In the genomic region with DNA sequence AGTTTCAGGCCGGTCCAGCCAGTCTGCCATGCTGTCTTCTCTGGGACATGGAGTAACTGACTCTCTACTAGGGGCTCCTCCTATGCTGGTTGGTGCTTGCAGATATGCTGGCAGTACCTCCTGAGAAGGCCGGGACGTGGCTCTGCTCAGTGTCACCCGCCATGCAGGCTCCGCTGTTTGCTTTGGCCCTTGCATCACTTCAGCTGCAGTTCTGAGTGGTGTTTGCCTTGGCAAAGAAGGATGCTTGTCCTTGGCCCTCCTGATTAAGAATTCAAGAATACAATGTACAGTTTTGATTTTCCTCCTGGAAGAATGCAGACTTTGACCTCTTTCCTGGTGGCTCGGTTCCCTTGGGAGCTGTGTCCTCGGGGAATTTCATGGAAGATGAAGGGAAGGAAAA, we compare ENCODE assay signal across 8 mouse cellular contexts. TPM values are rescaled to one million over a fixed set of nuclear protein-coding genes. Genes with fewer than 3 reads are reported as not detected.
DNase-seq lines count a peak whose midpoint lies in the region; ATAC-seq and TF ChIP-seq lines count a peak whose summit lies in the region.
"Had no signal": no experiment of that assay in that cellular context is flagged by ENCODE, and none has a peak within 500 bp of the region (broad histone marks: within the 10 kb centered on the region; RNA-seq: fewer than 3 reads in every experiment).

No protein-coding gene starts in this region.

- peak overlapping the region; percentile 84; the same call in 1 of the 2 replicates for H3K4me2 ChIP-seq in midbrain, postnatal 0 days (ENCODE audit: low read depth, low read length, poor library complexity, severe bottlenecking)
- no peak overlapping the region for H3K4me2 ChIP-seq in midbrain, embryonic 11.5 days
- peak overlapping the region; percentile 90 for H3K4me2 ChIP-seq in heart, embryonic 11.5 days
- 0 out of 2 replicates have a peak overlapping the region, but pooled peaks have one; percentile 20 for H3K4me2 ChIP-seq in stomach, postnatal 0 days (replicated peaks; ENCODE audit: low read depth)

- no peaks in the 10 kb centered on the region for H3K4me1 ChIP-seq in midbrain, postnatal 0 days (ENCODE audit: insufficient read depth, low read length)
- peaks cover 12% of the 10 kb centered on the region for H3K4me1 ChIP-seq in midbrain, embryonic 11.5 days (ENCODE audit: control insufficient read depth, insufficient read depth, low read length)
- peaks cover 21% of the 10 kb centered on the region for H3K4me1 ChIP-seq in heart, embryonic 11.5 days (ENCODE audit: control insufficient read depth, insufficient read depth, low read length)
- H3K4me1 ChIP-seq in stomach, postnatal 0 days (replicated peaks; ENCODE audit: control insufficient read depth, insufficient read depth): peaks cover 14% of the 10 kb centered on the region

- H3K27ac ChIP-seq in midbrain, postnatal 0 days (ENCODE audit: low read depth, low read length): no peak overlapping the region
- H3K27ac ChIP-seq in midbrain, embryonic 11.5 days (ENCODE audit: low read depth, low read length): no peak overlapping the region
- no peak overlapping the region; the same call in 1 of the 2 replicates for H3K27ac ChIP-seq in heart, embryonic 11.5 days (ENCODE audit: low read depth, low read length)
- peak overlapping the region; percentile 74 for H3K27ac ChIP-seq in stomach, postnatal 0 days (replicated peaks)

- no peak overlapping the region for H3K4me3 ChIP-seq in midbrain, postnatal 0 days (ENCODE audit: low read depth, low read length)
- H3K4me3 ChIP-seq in midbrain, embryonic 11.5 days (ENCODE audit: low read depth, low read length): no peak overlapping the region
- H3K4me3 ChIP-seq in heart, embryonic 11.5 days (ENCODE audit: low read depth, low read length): no peak overlapping the region
- H3K4me3 ChIP-seq in stomach, postnatal 0 days (ENCODE audit: low read depth, low read length): no peak overlapping the region

- TF ChIP-seq EP300 in stomach, postnatal 0 days (optimal IDR thresholded peaks at IDR 0.05): no peak

- H3K27me3 ChIP-seq in midbrain, postnatal 0 days (ENCODE audit: insufficient read depth, low read length): 0 out of 2 replicates have a peak, but pooled peaks cover 4% of the 10 kb centered on the region
- H3K27me3 ChIP-seq in midbrain, embryonic 11.5 days (ENCODE audit: control insufficient read depth, insufficient read depth, low read length): peaks cover 7% of the 10 kb centered on the region
- peaks cover under 1% of the 10 kb centered on the region for H3K27me3 ChIP-seq in heart, embryonic 11.5 days (ENCODE audit: control insufficient read depth, insufficient read depth, low read length)
- H3K27me3 ChIP-seq in stomach, postnatal 0 days (ENCODE audit: control insufficient read depth, insufficient read depth, low read length): no peaks in the 10 kb centered on the region

- ATAC-seq in midbrain, postnatal 0 days (ENCODE audit: low FRiP score): no peak
- ATAC-seq in midbrain, embryonic 11.5 days (ENCODE audit: low FRiP score): no peak
- ATAC-seq in heart, embryonic 11.5 days (replicated peaks; ENCODE audit: insufficient number of reproducible peaks, low FRiP score, low TSS enrichment): no peak
- ATAC-seq in stomach, postnatal 0 days (ENCODE audit: low FRiP score, low TSS enrichment): peak; percentile 47

- 77% methylated on average over 7 of the region's 7 CpGs for whole genome bisulfite sequencing in midbrain, postnatal 0 days
- 93% methylated on average over 7 of the region's 7 CpGs for WGBS in midbrain, embryonic 11.5 days
- WGBS in heart, embryonic 11.5 days (ENCODE audit: insufficient replicate concordance): 58% methylated on average over 7 of the region's 7 CpGs
- WGBS in stomach, postnatal 0 days: 39% methylated on average over 7 of the region's 7 CpGs

- no peak for DNase-seq in midbrain, postnatal 0 days (ENCODE audit: low spot score)
- no peak for DNase-seq in midbrain, embryonic 11.5 days (ENCODE audit: low spot score, missing footprints)
- peak; percentile 78 for DNase-seq in kidney, postnatal 14 days
- DNase-seq in stomach, postnatal 0 days (ENCODE audit: low spot score): peak; percentile 83
- no peak for DNase-seq in embryo, embryonic 11 days
- DNase-seq in thymus, postnatal 25 days: no peak
- DNase-seq: thymus, postnatal 4 days had no signal

- TF ChIP-seq CTCF in midbrain, postnatal 0 days (IDR thresholded peaks at IDR 0.05): no peak
- TF ChIP-seq CTCF in stomach, postnatal 0 days (IDR thresholded peaks at IDR 0.05; ENCODE audit: low read depth): no peak

- H3K9me3 ChIP-seq in midbrain, postnatal 0 days (ENCODE audit: low read length): no peaks in the 10 kb centered on the region
- H3K9me3 ChIP-seq in midbrain, embryonic 11.5 days (ENCODE audit: control insufficient read depth, low read length): no peaks in the 10 kb centered on the region
- H3K9me3 ChIP-seq in heart, embryonic 11.5 days (replicated peaks; ENCODE audit: control insufficient read depth, low read length): no peaks in the 10 kb centered on the region
- no peaks in the 10 kb centered on the region for H3K9me3 ChIP-seq in stomach, postnatal 0 days (ENCODE audit: control insufficient read depth, low read length)

- H3K9ac ChIP-seq in midbrain, postnatal 0 days (replicated peaks; ENCODE audit: low read length, poor library complexity, severe bottlenecking): no peak overlapping the region
- no peak overlapping the region for H3K9ac ChIP-seq in midbrain, embryonic 11.5 days (ENCODE audit: low read length)
- H3K9ac ChIP-seq in heart, embryonic 11.5 days (ENCODE audit: low read depth, low read length): no peak overlapping the region
- H3K9ac ChIP-seq in stomach, postnatal 0 days (ENCODE audit: low read length): no peak overlapping the region

- H3K36me3 ChIP-seq in midbrain, postnatal 0 days (ENCODE audit: insufficient read depth, low read length): no peaks in the 10 kb centered on the region
- no peaks in the 10 kb centered on the region for H3K36me3 ChIP-seq in midbrain, embryonic 11.5 days (ENCODE audit: control insufficient read depth, insufficient read depth, low read length)
- H3K36me3 ChIP-seq in heart, embryonic 11.5 days (ENCODE audit: control insufficient read depth, insufficient read depth, low read length): no peaks in the 10 kb centered on the region
- H3K36me3 ChIP-seq in stomach, postnatal 0 days (ENCODE audit: control insufficient read depth, insufficient read depth, low read length): no peaks in the 10 kb centered on the region

RNA-seq across cellular contexts. Expression of a gene that starts 2.8 kb away (rescaled TPM):
- total RNA-seq in midbrain, postnatal 0 days (2014; rRNA removed): 23.8 and 32.7 TPM in 2 replicates
- polyA plus RNA-seq in midbrain, postnatal 0 days (2015; fragmentation: Nextera tagmentation; extraction: Ambion mirVana): 18.0 TPM in 2 replicates
- 9.0 and 9.8 TPM in 2 replicates for polyA plus RNA-seq in midbrain, embryonic 11.5 days (2014; fragmentation: Nextera tagmentation; extraction: Ambion mirVana)
- polyA plus RNA-seq in heart, embryonic 11.5 days (2014; fragmentation: Nextera tagmentation; extraction: Ambion mirVana): 12.8 and 15.4 TPM in 2 replicates
- 35.1 and 39.2 TPM in 2 replicates for polyA plus RNA-seq in stomach, postnatal 0 days (2015; fragmentation: Nextera tagmentation; extraction: Ambion mirVana)

RNA-seq across cellular contexts. Expression of a gene that starts 32.1 kb away (rescaled TPM):
- total RNA-seq in midbrain, postnatal 0 days (2014; rRNA removed): 79.5 and 101 TPM in 2 replicates
- polyA plus RNA-seq in midbrain, postnatal 0 days (2015; fragmentation: Nextera tagmentation; extraction: Ambion mirVana): 121 and 129 TPM in 2 replicates
- 85.4 and 91.8 TPM in 2 replicates for polyA plus RNA-seq in midbrain, embryonic 11.5 days (2014; fragmentation: Nextera tagmentation; extraction: Ambion mirVana)
- 63.7 and 66.4 TPM in 2 replicates for polyA plus RNA-seq in heart, embryonic 11.5 days (2014; fragmentation: Nextera tagmentation; extraction: Ambion mirVana)
- 84.5 and 85.3 TPM in 2 replicates for polyA plus RNA-seq in stomach, postnatal 0 days (2015; fragmentation: Nextera tagmentation; extraction: Ambion mirVana)

Comparison
In these comparisons a context has a peak if more than half of its experiments do, and no peak if none do; other contexts are left out.
1. DNase-seq: peak in kidney, postnatal 14 days (single experiment) and stomach, postnatal 0 days (single experiment); none in midbrain, postnatal 0 days (single experiment), midbrain, embryonic 11.5 days (single experiment), embryo, embryonic 11 days (single experiment) and thymus, postnatal 25 days (single experiment).